In the genomic region with DNA sequence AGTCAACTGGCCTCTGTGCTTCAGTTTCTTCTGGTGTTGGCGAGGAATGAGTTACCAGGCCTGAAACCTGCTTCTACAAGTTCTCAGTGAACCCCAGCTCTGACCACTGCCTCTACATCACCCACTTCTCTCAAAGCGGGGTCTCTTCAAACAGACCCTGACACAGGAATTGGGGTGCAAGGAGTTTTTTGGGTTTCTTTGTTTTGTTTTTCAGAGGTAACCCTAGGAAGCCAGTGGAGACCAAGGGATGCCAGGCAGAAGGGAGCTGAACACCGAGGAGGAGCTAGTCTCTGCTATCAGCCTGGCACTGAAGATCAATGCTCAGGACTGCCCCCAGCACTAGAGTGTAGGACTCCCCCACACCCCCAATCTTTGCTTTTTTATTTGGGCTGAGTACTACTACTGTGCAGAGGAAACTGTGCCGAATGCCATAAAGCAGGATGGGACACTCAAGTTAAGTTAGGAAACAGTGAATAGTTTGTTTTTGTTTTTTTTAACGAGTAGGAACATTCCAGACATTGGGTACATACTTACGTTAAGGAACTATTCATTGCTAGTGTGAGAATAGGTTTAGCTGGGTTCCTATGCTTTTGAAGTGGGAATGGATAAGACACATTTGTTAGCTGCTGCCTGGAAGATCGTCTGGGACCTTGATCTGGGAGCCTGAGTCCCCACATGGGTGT, we compare ENCODE assay signal across 17 mouse cellular contexts. TPM values are rescaled to one million over a fixed set of nuclear protein-coding genes. Genes with fewer than 3 reads are reported as not detected.
A peak's percentile ranks its signal among the peaks of the same experiment; 100 is the strongest.
DNase-seq lines count a peak whose midpoint lies in the region; ATAC-seq and TF ChIP-seq lines count a peak whose summit lies in the region.
"Had no signal": no experiment of that assay in that cellular context is flagged by ENCODE, and none has a peak within 500 bp of the region (broad histone marks: within the 10 kb centered on the region; RNA-seq: fewer than 3 reads in every experiment).

No protein-coding gene starts in this region.

- H3K9me3 ChIP-seq in heart, embryonic 11.5 days (replicated peaks; ENCODE audit: control insufficient read depth, low read length), result no peaks in the 10 kb centered on the region
- no peaks in the 10 kb centered on the region for H3K9me3 ChIP-seq in hindbrain, embryonic 13.5 days
- H3K9me3 ChIP-seq: embryonic facial prominence, embryonic 12.5 days; forebrain, embryonic 15.5 days; limb, embryonic 10.5 days; midbrain, embryonic 12.5 days; neural tube, embryonic 12.5 days had no signal

- no peak for TF ChIP-seq POLR2A in heart, adult 2 months (IDR thresholded peaks at IDR 0.05; ENCODE audit: insufficient read depth, low read depth, low read length)
- TF ChIP-seq POLR2A in testis, adult 2 months (IDR thresholded peaks at IDR 0.05; ENCODE audit: control insufficient read depth, low read depth, low read length), result no peak

- no peak for ATAC-seq in heart, embryonic 11.5 days (replicated peaks; ENCODE audit: insufficient number of reproducible peaks, low FRiP score, low TSS enrichment)
- no peak for ATAC-seq in hindbrain, embryonic 13.5 days (ENCODE audit: low FRiP score)
- ATAC-seq: forebrain, embryonic 15.5 days; liver, postnatal 0 days had no signal

- TF ChIP-seq EP300 in heart, adult 2 months (IDR thresholded peaks at IDR 0.05; ENCODE audit: insufficient read depth, low read depth, low read length), result no peak

- no peak for DNase-seq in heart, adult 2 months
- DNase-seq in kidney, postnatal 14 days, result peak; percentile 10
- DNase-seq in kidney, postnatal 36 days, result no peak
- DNase-seq in testis, postnatal 14 days (ENCODE audit: low spot score), result no peak
- DNase-seq: liver, postnatal 0 days; right cerebral cortex, adult 18-20 months; thymus, adult 2 months had no signal

- no peak for TF ChIP-seq CTCF in heart, adult 2 months (IDR thresholded peaks at IDR 0.05)
- TF ChIP-seq CTCF in testis, adult 2 months (IDR thresholded peaks at IDR 0.05; ENCODE audit: control insufficient read depth, insufficient read depth, insufficient replicate concordance, low read depth, low read length), result no peak

- peaks cover 33% of the 10 kb centered on the region for H3K4me1 ChIP-seq in heart, adult 2 months (ENCODE audit: control insufficient read depth, insufficient read depth, low read length)
- peaks cover 20% of the 10 kb centered on the region for H3K4me1 ChIP-seq in heart, embryonic 11.5 days (ENCODE audit: control insufficient read depth, insufficient read depth, low read length)
- H3K4me1 ChIP-seq in testis, adult 2 months (ENCODE audit: control insufficient read depth, insufficient read depth, low read length), result peaks cover 28% of the 10 kb centered on the region
- H3K4me1 ChIP-seq in hindbrain, embryonic 13.5 days (replicated peaks), result peaks cover 22% of the 10 kb centered on the region

- no peak overlapping the region for H3K4me3 ChIP-seq in heart, adult 2 months
- H3K4me3 ChIP-seq in heart, embryonic 11.5 days (ENCODE audit: low read depth, low read length), result no peak overlapping the region
- H3K4me3 ChIP-seq in testis, adult 2 months (ENCODE audit: control insufficient read depth, low read depth, low read length), result no peak overlapping the region
- H3K4me3 ChIP-seq in hindbrain, embryonic 13.5 days, result no peak overlapping the region
- H3K4me3 ChIP-seq: embryonic facial prominence, embryonic 12.5 days; forebrain, embryonic 15.5 days; limb, embryonic 10.5 days; midbrain, embryonic 12.5 days; neural tube, embryonic 12.5 days had no signal

- intact Hi-C loops in heart, adult 2 months (cut with DNase I), result loop anchor here (2.0 kb wide), 1 partner anchor 85 kb away; no protein-coding TSS in a partner anchor

- 51% methylated on average over 7 of the region's 7 CpGs for WGBS in heart, adult 2 months
- 57% methylated on average over 7 of the region's 7 CpGs for whole genome bisulfite sequencing in heart, embryonic 11.5 days (ENCODE audit: insufficient replicate concordance)
- WGBS in hindbrain, embryonic 13.5 days, result 81% methylated on average over 7 of the region's 7 CpGs

- no peak overlapping the region for H3K4me2 ChIP-seq in heart, embryonic 11.5 days
- no peak overlapping the region for H3K4me2 ChIP-seq in hindbrain, embryonic 13.5 days
- H3K4me2 ChIP-seq: embryonic facial prominence, embryonic 12.5 days; forebrain, embryonic 15.5 days; hindbrain, embryonic 14.5 days; midbrain, embryonic 12.5 days; neural tube, embryonic 12.5 days had no signal

- H3K27ac ChIP-seq in heart, adult 2 months, result peak overlapping the region; percentile 96
- no peak overlapping the region for H3K27ac ChIP-seq in heart, embryonic 11.5 days (ENCODE audit: low read depth, low read length)
- peak overlapping the region; percentile 52 for H3K27ac ChIP-seq in testis, adult 2 months (ENCODE audit: control insufficient read depth, insufficient read depth, low read depth, low read length)
- H3K27ac ChIP-seq in hindbrain, embryonic 13.5 days, result no peak overlapping the region
- H3K27ac ChIP-seq: embryonic facial prominence, embryonic 12.5 days; forebrain, embryonic 15.5 days; hindbrain, embryonic 14.5 days; midbrain, embryonic 12.5 days; neural tube, embryonic 12.5 days had no signal

- no peak overlapping the region for H3K9ac ChIP-seq in heart, adult 2 months (ENCODE audit: low read depth, low read length)
- no peak overlapping the region for H3K9ac ChIP-seq in heart, embryonic 11.5 days (ENCODE audit: low read depth, low read length)
- no peak overlapping the region for H3K9ac ChIP-seq in hindbrain, embryonic 13.5 days
- H3K9ac ChIP-seq: embryonic facial prominence, embryonic 12.5 days; forebrain, embryonic 15.5 days; hindbrain, embryonic 14.5 days; liver, postnatal 0 days; midbrain, embryonic 12.5 days; neural tube, embryonic 12.5 days had no signal

- no peaks in the 10 kb centered on the region for H3K27me3 ChIP-seq in heart, adult 2 months (ENCODE audit: control insufficient read depth, insufficient read depth, low read length)
- no peaks in the 10 kb centered on the region for H3K27me3 ChIP-seq in heart, embryonic 11.5 days (ENCODE audit: control insufficient read depth, insufficient read depth, low read length)
- no peaks in the 10 kb centered on the region for H3K27me3 ChIP-seq in testis, adult 2 months (ENCODE audit: control insufficient read depth, insufficient read depth, low read length)
- H3K27me3 ChIP-seq in hindbrain, embryonic 13.5 days, result 0 out of 2 replicates have a peak, but pooled peaks cover 11% of the 10 kb centered on the region
- H3K27me3 ChIP-seq: embryonic facial prominence, embryonic 12.5 days; forebrain, embryonic 15.5 days; neural tube, embryonic 12.5 days had no signal

- H3K36me3 ChIP-seq in heart, adult 2 months (ENCODE audit: control insufficient read depth, insufficient read depth, low read length), result peaks cover 4% of the 10 kb centered on the region; the same call in 1 of the 2 replicates
- no peaks in the 10 kb centered on the region for H3K36me3 ChIP-seq in heart, embryonic 11.5 days (ENCODE audit: control insufficient read depth, insufficient read depth, low read length)
- H3K36me3 ChIP-seq in testis, adult 2 months (ENCODE audit: control insufficient read depth, insufficient read depth, low read length), result no peaks in the 10 kb centered on the region
- no peaks in the 10 kb centered on the region for H3K36me3 ChIP-seq in hindbrain, embryonic 13.5 days
- H3K36me3 ChIP-seq: embryonic facial prominence, embryonic 12.5 days; forebrain, embryonic 15.5 days; limb, embryonic 10.5 days; midbrain, embryonic 12.5 days; neural tube, embryonic 12.5 days had no signal

- H3K79me2 ChIP-seq in heart, adult 2 months (replicated peaks; ENCODE audit: control insufficient read depth, insufficient read depth, low read length), result no peaks in the 10 kb centered on the region

RNA-seq across cellular contexts. Expression of a gene that starts 35.6 kb away (rescaled TPM):
- 10 to 100 TPM; 10.6 to 11.3 TPM for total RNA-seq in heart, adult 2 months (2021)
- polyA plus RNA-seq in heart, adult 2 months (2012; rRNA removed), result 10.5 and 11.7 TPM in 2 replicates
- polyA plus RNA-seq in heart, embryonic 11.5 days (2014; fragmentation: Nextera tagmentation; extraction: Ambion mirVana), result 7.3 and 8.9 TPM in 2 replicates
- polyA plus RNA-seq in testis, adult 2 months (2012; rRNA removed), result 2.2 and 3.0 TPM in 2 replicates
- 10.2 and 11.0 TPM in 2 replicates for polyA plus RNA-seq in hindbrain, embryonic 13.5 days (2015; fragmentation: Nextera tagmentation; extraction: Ambion mirVana)

RNA-seq across cellular contexts. Expression of a gene that starts 37.9 kb away (rescaled TPM):
- 10 to 100 TPM; 23.1 to 24.9 TPM for total RNA-seq in heart, adult 2 months (2021)
- polyA plus RNA-seq in heart, adult 2 months (2012; rRNA removed), result 20.4 and 29.2 TPM in 2 replicates
- 23.3 and 23.7 TPM in 2 replicates for polyA plus RNA-seq in heart, embryonic 11.5 days (2014; fragmentation: Nextera tagmentation; extraction: Ambion mirVana)
- 18.3 and 25.7 TPM in 2 replicates for polyA plus RNA-seq in testis, adult 2 months (2012; rRNA removed)
- 48.1 and 56.5 TPM in 2 replicates for polyA plus RNA-seq in hindbrain, embryonic 13.5 days (2015; fragmentation: Nextera tagmentation; extraction: Ambion mirVana)
- total RNA-seq: megakaryocyte progenitor cell, adult 5-6 weeks had no signal

Comparison
In these comparisons a context has a peak if more than half of its experiments do, and no peak if none do; other contexts are left out.
1. H3K27ac ChIP-seq: peak in heart, adult 2 months (single experiment) and testis, adult 2 months (single experiment); none in heart, embryonic 11.5 days (single experiment) and hindbrain, embryonic 13.5 days (single experiment).